Mouse (Mus musculus): ENCODE measurements at regions not wholly inside any gene's neighbourhood (a gene's known extent, or its start where the extent isn't known, plus 50 kb on each side); places are given as distances from the start of the nearest gene placed in this dataset.
"Not testable (repeated sequence)": the region's sequence is repeated elsewhere in the genome, so short reads cannot be mapped to it uniquely, and the experiment has no call there.

- DNase-seq (ENCODE audit: low read depth, low spot score), result no peak
Observed at GRCm38 (mm10) chrX:93888480-93888879, 56.5 kb upstream of the Pdk3 start.

DNA sequence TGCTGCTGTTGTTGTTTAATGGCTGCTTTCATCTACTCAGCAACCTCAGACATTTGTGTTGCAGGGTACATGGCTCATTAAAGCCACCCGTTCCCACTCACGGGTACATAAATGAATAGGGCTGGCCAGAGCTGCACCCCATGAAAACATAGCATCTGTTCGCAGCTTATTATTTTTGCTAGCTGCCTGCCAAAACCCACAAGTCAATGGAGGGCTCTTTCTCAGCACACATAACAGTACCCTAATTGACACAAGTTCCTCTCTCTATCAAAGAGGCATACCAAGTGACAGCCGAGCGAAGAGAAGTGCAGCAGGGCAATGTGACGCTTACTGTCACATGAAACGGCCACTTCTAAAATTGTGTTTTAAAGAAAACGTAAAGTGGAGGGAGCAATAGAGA lies 57.0 kb upstream of the Pdk3 start:
- DNase-seq (ENCODE audit: low read depth, low spot score), result no peak

DNA sequence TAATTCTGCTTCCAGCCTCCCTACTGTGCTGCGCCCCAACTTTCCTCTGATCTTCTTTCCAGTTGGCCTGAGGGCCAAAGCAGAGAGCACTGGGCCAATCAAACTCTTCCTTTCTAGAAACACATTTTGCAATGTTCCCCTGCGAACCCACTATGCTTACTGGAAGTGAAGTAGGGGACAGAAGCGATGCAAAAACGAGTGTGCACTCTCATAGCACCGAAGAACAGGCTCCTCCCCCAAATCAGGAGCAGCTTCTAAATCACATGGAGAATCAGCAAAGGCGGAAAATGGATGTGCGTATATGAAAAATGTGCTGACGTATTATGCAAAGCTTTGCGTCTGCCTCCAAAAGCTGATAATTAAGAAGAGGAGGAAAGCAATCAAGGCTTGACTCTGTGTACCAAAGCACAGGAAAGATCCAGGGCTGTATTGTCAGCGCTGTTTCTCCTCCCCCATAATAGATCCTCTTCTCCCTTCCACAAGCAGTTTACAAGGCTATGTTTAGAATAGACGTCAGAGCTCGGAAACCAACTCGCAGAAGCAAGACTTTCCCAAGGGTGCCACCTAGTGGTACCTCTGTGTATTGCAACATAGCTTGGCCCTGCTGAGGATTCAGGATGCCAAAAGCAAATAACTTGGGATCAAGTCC lies 57.5 kb upstream of the Pdk3 start:
- DNase-seq (ENCODE audit: low read depth, low spot score), result peak; percentile 72

GRCm38 (mm10) chrX:93896838-93897820 lies 65.1 kb upstream of the Pdk3 start:
- no peak for DNase-seq (ENCODE audit: low read depth, low spot score)

GRCm38 (mm10) chrX:93903209-93903608 lies 65.2 kb upstream of the AU015836 start:
- no peak for DNase-seq (ENCODE audit: low read depth, low spot score)

GRCm38 (mm10) chrX:93905531-93905930 lies 62.9 kb upstream of the AU015836 start:
- no peak for DNase-seq (ENCODE audit: low read depth, low spot score)

DNA sequence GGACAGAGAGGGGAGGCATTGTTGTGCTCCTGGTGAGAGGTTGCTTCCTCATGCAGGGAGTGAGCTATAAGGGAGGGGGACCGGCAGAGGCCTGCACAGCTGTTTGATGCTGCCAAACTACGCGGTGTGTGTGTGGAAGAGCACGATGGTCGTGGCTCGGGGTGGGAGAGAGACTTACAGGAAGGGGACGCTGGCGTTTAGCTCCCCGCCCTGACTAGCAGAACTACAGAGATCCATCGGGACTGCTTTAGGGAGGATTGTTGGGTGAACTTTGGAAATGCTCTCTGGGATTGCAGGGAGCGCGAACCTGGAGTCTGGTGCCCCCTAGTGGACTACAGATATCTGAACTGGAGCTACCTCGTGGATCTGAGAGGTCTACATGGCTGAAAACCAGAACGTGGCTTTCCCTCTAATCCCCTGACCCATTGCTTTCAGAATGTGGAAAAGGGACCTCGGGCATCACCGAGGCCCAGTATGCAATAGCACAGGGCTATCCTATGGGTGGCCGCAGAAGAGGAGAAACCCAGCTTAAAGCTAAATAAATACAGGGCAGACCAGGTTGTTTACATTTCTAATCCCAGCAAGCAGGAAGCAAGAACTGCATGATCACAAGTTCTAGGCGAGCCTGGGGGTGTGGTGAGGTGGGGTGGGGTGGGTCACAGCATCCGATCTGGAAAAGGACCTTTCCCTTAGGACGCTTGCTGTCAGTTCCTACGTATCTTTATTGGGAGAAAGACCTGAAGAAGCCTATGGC lies 57.2 kb upstream of the AU015836 start:
- DNase-seq (ENCODE audit: low read depth, low spot score), result peak; percentile 80

- no peak for DNase-seq (ENCODE audit: low read depth, low spot score)
Observed at GRCm38 (mm10) chrX:93915548-93915947, 52.9 kb upstream of the AU015836 start.

GRCm38 (mm10) chrX:93917367-93917766 lies 51.1 kb upstream of the AU015836 start:
- not testable (repeated sequence) for DNase-seq (ENCODE audit: low read depth, low spot score)
